Mouse (Mus musculus) midbrain, embryonic 11.5 days (tissue): ENCODE results near the gene Impad1. TPM values are rescaled to one million over a fixed set of nuclear protein-coding genes. Genes with fewer than 3 reads are reported as not detected.
A peak's percentile ranks its signal among the peaks of the same experiment; 100 is the strongest.

Experiments
- ATAC-seq: fragments of 200-750 bp; cut with Nextera tagmentation; 2 replicates; pipeline ENCODE4 v1.8.0; 2017; ENCODE audit warnings: moderate TSS enrichment, moderate library complexity; ENCODE audit not compliant: low FRiP score
- DNase-seq: peaks from one replicate; pipeline ENCODE4 v3.0.0; 2015; ENCODE audit warnings: low spot score; ENCODE audit errors: missing footprints
- H3K27ac ChIP-seq: fragments of 300-500 bp; sonication (generic); 2 replicates; pipeline ENCODE4 v1.5.1; 2014; ENCODE audit warnings: low read depth, low read length
- H3K27me3 ChIP-seq: fragments of 300-500 bp; sonication (generic); 2 replicates; pipeline ENCODE4 v1.6.1; 2014; ENCODE audit warnings: mild to moderate bottlenecking, low read length, moderate library complexity, mixed read lengths; ENCODE audit not compliant: control insufficient read depth, insufficient read depth
- H3K36me3 ChIP-seq: fragments of 300-500 bp; sonication (generic); 2 replicates; pipeline ENCODE4 v1.6.1; 2014; ENCODE audit warnings: mild to moderate bottlenecking, low read length, moderate library complexity, mixed read lengths; ENCODE audit not compliant: control insufficient read depth, insufficient read depth
- H3K4me1 ChIP-seq: fragments of 300-500 bp; sonication (generic); 2 replicates; pipeline ENCODE4 v1.6.1; 2014; ENCODE audit warnings: low read length; ENCODE audit not compliant: control insufficient read depth, insufficient read depth
- H3K4me2 ChIP-seq: fragments of 300-500 bp; sonication (generic); 2 replicates; pipeline ENCODE4 v1.6.1; 2014; ENCODE audit warnings: mild to moderate bottlenecking, moderate library complexity
- H3K4me3 ChIP-seq: fragments of 300-500 bp; sonication (generic); 2 replicates; pipeline ENCODE4 v1.5.1; 2014; ENCODE audit warnings: low read depth, low read length
- H3K9ac ChIP-seq: fragments of 300-500 bp; sonication (generic); 2 replicates; pipeline ENCODE4 v1.6.1; 2014; ENCODE audit warnings: low read length
- H3K9me3 ChIP-seq: fragments of 300-500 bp; sonication (generic); 2 replicates; pipeline ENCODE4 v1.6.1; 2016; ENCODE audit warnings: low read length; ENCODE audit not compliant: control insufficient read depth
- WGBS: fragments of 180-500 bp; shearing (Covaris S2); extraction: QIAGEN DNeasy Blood & Tissue Kit; methylation state at CpG from one replicate; pipeline ENCODE4 v1.1.7; 2014; 5-methylcytosine and 5-hydroxymethylcytosine counted together
- polyA plus RNA-seq: library from polyadenylated mRNA; unstranded; fragments of >200 nt; fragmentation: Nextera tagmentation; extraction: Ambion mirVana; gene quantifications from 2 replicates; pipeline ENCODE4 v1.2.1, GENCODE M21; 2014

The Impad1 gene
- polyA plus RNA-seq, 1 experiment from 2014 or later = 48.2 TPM

DNA sequence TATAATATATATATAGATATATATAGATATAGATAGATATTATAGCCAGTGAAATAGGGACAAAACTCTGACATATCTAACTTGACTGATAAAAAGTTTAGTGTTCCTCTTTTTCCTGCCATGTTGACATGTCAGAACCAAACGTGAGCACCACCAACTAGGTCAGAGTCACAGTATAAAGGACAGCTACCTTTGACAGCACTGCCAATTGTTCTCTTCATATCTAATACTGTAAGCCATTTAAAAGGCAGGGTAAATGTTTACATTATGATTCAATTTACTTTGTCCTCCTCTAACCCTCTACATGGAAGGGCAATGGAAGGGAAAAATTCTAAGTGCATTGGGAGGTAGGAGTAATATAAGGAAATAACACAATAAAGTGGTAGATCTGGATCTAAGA lies 8.8 kb downstream of the Impad1 start:
- H3K36me3 ChIP-seq = no peaks in the 10 kb centered on the region
- WGBS = 88% methylated on average over 1 of the region's 1 CpGs
- no peak for DNase-seq

DNA sequence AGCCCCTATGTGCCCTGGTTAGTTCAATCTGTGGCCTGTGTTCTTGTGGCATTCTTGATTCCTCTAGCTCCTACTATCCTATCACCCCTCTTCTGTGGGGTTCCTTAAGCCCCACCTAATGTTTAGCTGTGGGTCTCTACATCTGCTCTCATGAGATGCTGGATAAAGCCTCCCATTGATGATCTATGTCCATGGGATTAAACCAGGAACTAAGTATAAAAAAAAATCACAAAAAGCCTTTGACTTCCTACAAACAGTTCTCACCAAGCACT lies 9.5 kb downstream of the Impad1 start:
- Histone ChIP-seq H3K4me2 (no peak overlapping the region), H3K27ac (no peak overlapping the region), H3K4me3 (no peak overlapping the region), H3K4me1 (no peaks in the 10 kb centered on the region), H3K9ac (no peak overlapping the region), H3K27me3 (no peaks in the 10 kb centered on the region), H3K36me3 (no peaks in the 10 kb centered on the region), H3K9me3 (peaks cover 8% of the 10 kb centered on the region; the same call in 1 of the 2 replicates)
- no peak for ATAC-seq
- DNase-seq = no peak

More for the DNA sequence above, 8.8 kb downstream of the Impad1 start:
- Histone ChIP-seq H3K9ac (no peak overlapping the region), H3K4me2 (no peak overlapping the region), H3K27ac (no peak overlapping the region), H3K27me3 (no peaks in the 10 kb centered on the region), H3K4me1 (no peaks in the 10 kb centered on the region), H3K9me3 (peaks cover 8% of the 10 kb centered on the region; the same call in 1 of the 2 replicates), H3K4me3 (no peak overlapping the region)
- no peak for ATAC-seq

DNA sequence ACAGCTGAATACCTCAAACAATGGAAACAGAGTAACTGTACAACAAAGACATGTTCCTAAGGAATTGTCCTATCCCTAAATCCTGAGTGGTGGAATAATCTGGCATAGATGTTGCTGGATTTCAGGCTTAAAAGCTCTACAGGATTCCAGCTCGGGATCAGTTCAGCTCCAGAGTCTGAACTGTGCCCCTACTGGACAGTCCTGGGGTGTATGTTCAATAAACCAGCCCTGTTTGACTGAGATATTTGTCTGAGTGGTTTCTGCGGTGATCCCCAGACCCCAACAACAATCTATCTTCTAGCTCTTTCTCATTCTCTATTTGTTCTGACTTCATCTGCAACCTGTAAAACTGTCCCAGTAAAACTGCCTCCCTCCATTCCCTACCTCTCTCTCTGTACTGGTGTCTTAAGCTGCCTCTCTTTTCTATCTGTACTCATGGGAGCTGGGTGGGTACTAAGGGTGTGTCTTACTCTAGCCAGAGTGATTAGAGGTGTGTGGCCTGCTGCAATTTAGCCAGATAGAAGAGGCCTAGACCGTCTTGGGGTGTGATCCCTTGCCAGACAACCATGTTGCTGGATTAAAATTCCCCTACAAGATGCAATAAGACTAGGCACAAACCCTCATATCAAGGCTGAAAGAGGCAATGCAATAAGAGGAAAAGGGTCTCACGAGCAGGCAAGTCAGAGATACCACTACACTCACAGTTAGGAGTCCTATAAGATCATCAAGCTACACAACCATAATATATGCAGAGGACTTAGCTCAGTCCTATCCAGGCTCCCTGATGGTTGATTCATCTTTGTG lies 10.1 kb downstream of the Impad1 start:
- 94% methylated on average over 4 of the region's 4 CpGs for WGBS
- H3K9ac ChIP-seq = no peak overlapping the region
- no peaks in the 10 kb centered on the region for H3K36me3 ChIP-seq

DNA sequence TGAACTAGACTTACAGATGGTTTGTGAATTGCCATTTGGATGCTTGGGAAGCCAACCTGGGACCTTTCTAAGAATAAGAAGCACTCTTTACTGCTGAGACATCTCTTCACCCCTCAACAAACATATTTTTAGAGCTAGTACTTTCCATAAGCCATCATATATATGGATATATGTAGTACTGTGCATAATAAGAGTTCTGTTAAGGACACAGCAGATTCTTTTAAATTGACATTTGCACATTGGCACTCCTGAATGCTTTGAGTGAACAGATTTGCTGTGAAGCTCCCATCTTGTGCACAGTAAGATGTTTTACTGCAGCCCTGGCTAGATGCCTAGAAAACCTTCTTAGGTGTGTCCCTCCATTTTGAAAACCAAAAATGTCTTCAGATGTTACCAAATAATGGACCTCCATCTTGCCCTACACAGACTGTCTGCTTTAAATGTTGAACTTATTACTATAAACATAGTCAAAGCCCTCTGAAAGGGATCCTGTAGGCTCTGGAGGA lies 13.8 kb downstream of the Impad1 start:
- no peak for DNase-seq
- H3K36me3 ChIP-seq = peaks cover 4% of the 10 kb centered on the region; the same call in 1 of the 2 replicates

More for the DNA sequence above, 10.1 kb downstream of the Impad1 start:
- Histone ChIP-seq H3K27me3 (no peaks in the 10 kb centered on the region), H3K27ac (no peak overlapping the region), H3K9me3 (peaks cover 8% of the 10 kb centered on the region; the same call in 1 of the 2 replicates), H3K4me3 (no peak overlapping the region), H3K4me1 (no peaks in the 10 kb centered on the region), H3K4me2 (no peak overlapping the region)
- DNase-seq = no peak
- no peak for ATAC-seq

DNA sequence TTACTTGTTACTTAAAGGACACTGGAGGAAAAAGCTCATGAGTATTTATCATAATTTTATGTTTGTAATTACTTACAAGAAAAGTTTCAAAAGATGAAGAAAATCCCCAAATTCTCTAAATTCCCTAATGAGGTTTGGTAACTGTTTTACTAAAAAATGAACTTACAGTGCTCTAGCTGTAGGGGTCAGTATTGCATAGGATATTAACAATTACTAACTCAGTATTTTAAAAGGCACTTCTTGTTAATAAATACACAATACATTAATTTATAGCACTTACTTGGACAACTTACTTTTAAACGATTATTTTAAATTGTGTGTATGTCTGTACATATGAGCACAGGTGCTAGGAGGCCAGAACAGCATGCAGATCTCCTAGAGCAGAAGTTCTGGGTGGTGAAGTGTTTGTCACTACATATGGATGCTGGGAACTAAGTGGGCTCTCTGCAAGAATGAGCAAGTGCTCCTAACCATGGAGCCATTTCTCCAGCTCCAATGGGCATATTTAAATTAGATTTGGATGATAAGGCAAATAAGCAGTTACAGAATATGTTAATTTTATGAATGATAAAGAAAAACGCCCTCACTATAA lies 21.5 kb downstream of the Impad1 start:
- DNase-seq (no peak), ATAC-seq (peak; percentile 62)
- Histone ChIP-seq H3K27ac (no peak overlapping the region), H3K4me2 (no peak overlapping the region), H3K36me3 (peaks cover 12% of the 10 kb centered on the region; the same call in 1 of the 2 replicates), H3K9me3 (no peaks in the 10 kb centered on the region), H3K4me3 (no peak overlapping the region), H3K4me1 (no peaks in the 10 kb centered on the region), H3K9ac (no peak overlapping the region), H3K27me3 (no peaks in the 10 kb centered on the region)
- 88% methylated on average over 2 of the region's 2 CpGs for WGBS

More for the DNA sequence above, 13.8 kb downstream of the Impad1 start:
- H3K27ac ChIP-seq = no peak overlapping the region
- no peak overlapping the region for H3K4me3 ChIP-seq
- peaks cover 8% of the 10 kb centered on the region; the same call in 1 of the 2 replicates for H3K9me3 ChIP-seq
- no peak overlapping the region for H3K9ac ChIP-seq
- H3K4me1 ChIP-seq = no peaks in the 10 kb centered on the region
- no peak overlapping the region for H3K4me2 ChIP-seq
- no peaks in the 10 kb centered on the region for H3K27me3 ChIP-seq
- ATAC-seq = no peak

DNA sequence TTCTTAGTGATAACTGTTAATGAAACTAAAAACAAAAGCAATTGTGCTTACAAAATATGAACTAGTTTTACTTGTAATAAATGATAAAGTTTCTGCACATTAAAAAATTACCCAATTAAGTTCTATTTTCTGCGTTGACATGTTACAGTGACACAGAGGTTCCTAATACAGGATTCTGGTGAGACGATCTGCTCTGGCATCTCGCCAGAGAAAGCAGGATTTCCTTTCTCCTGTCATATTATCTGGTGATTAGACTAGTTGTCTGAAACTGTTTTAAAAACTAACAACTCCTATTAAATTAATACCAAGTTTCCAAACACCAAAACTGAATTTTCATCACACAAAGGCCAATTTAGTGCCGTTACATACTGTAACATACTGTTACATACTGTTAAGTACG lies 27.3 kb downstream of the Impad1 start:
- H3K4me3 ChIP-seq = no peak overlapping the region
- H3K9me3 ChIP-seq = no peaks in the 10 kb centered on the region
- peaks cover 8% of the 10 kb centered on the region; the same call in 1 of the 2 replicates for H3K36me3 ChIP-seq
- no peak overlapping the region for H3K4me2 ChIP-seq
- no peaks in the 10 kb centered on the region for H3K27me3 ChIP-seq
- no peaks in the 10 kb centered on the region for H3K4me1 ChIP-seq
- ATAC-seq = no peak
- 92% methylated on average over 5 of the region's 5 CpGs for WGBS
- DNase-seq = no peak
- no peak overlapping the region for H3K27ac ChIP-seq
- no peak overlapping the region for H3K9ac ChIP-seq

DNA sequence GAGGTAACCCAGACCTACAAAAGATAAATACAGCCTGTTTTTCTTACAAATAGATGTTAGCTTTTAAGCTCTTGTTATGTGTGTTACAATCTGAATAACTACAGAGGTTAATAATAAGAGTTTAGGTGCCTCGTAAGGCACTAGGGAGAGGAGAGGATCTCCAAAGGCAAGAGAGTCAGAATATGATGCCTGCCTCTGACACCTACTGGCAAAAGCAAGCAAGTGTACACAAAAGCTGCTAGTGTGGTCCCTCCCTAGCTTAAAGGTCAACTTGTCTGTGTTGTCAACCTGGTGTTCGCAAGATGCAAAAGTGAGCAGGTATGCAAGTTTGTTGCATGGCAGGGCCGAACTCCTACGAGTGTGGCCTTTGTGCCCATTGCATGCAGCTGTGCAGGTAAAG lies 34.8 kb downstream of the Impad1 start:
- H3K9ac ChIP-seq = no peak overlapping the region
- no peak overlapping the region for H3K4me2 ChIP-seq
- no peaks in the 10 kb centered on the region for H3K4me1 ChIP-seq
- ATAC-seq (no peak), DNase-seq (no peak)
- no peaks in the 10 kb centered on the region for H3K27me3 ChIP-seq
- WGBS = 92% methylated on average over 4 of the region's 4 CpGs
- no peaks in the 10 kb centered on the region for H3K36me3 ChIP-seq
- H3K4me3 ChIP-seq = no peak overlapping the region
- H3K27ac ChIP-seq = no peak overlapping the region
- no peaks in the 10 kb centered on the region for H3K9me3 ChIP-seq

DNA sequence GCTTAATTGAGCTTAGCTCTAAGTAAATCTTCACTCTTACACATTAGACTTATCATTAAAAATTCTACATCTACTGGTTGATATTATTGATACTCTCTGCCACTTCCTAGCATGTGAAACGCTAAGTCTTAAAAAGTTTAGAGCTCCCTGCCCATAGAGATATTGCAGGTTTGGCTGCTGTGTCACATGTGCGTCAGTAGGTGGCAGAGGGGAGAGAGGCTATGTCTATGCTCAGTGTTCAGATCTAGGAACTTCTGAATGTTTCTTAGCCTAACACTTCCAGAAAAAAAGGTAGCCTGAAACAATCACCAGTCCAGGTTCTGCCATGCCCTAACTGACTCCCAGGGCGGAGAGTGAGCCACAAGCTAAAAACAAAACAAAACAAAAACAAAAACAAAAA lies 63.7 kb downstream of the Impad1 start:
- DNase-seq = no peak
- no peak overlapping the region for H3K4me2 ChIP-seq
- 57% methylated on average over 3 of the region's 3 CpGs for WGBS
- H3K27me3 ChIP-seq = no peaks in the 10 kb centered on the region
- no peaks in the 10 kb centered on the region for H3K36me3 ChIP-seq
- no peaks in the 10 kb centered on the region for H3K4me1 ChIP-seq
- no peak overlapping the region for H3K27ac ChIP-seq
- ATAC-seq = peak; percentile 57
- no peaks in the 10 kb centered on the region for H3K9me3 ChIP-seq
- H3K4me3 ChIP-seq = no peak overlapping the region
- H3K9ac ChIP-seq = no peak overlapping the region

DNA sequence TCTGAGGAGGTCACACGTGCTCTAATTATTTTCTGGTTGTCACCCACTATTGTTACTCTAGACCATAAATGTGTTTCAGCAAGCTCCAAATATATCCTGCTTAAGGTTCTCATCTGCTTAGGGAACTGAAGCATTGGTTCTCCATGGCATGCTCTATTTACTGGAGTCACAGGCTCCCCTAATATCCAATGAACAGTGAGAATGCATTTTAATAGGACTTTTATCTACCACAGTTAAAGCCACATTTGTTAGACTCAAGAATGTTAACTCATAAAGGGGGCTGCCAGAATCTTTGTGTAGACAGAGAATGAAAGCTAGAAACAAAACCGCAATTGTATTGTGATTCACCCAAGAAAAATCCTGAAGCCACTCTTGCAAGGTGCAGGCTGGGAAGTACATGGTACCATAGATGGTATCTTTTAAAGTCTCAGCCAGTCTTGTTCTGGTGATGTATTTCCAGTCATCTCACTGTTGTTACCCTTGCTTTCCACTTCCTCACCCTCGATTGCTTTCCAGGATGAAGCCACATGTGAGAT lies 66.8 kb downstream of the Impad1 start:
- Histone ChIP-seq H3K9me3 (no peaks in the 10 kb centered on the region), H3K9ac (no peak overlapping the region), H3K4me2 (no peak overlapping the region), H3K36me3 (no peaks in the 10 kb centered on the region), H3K4me1 (no peaks in the 10 kb centered on the region), H3K4me3 (no peak overlapping the region), H3K27ac (no peak overlapping the region), H3K27me3 (no peaks in the 10 kb centered on the region)
- DNase-seq = no peak
- WGBS = 81% methylated on average over 3 of the region's 3 CpGs
- no peak for ATAC-seq
